Comparison of ENCODE assay signal across 21 mouse cellular contexts in genomic region chr7:111762754-111763153, GRCm38 (mm10). TPM values are rescaled to one million over a fixed set of nuclear protein-coding genes. Genes with fewer than 3 reads are reported as not detected.
DNase-seq lines count a peak whose midpoint lies in the region; ATAC-seq and TF ChIP-seq lines count a peak whose summit lies in the region.
"Had no signal": no experiment of that assay in that cellular context is flagged by ENCODE, and none has a peak within 500 bp of the region (broad histone marks: within the 10 kb centered on the region; RNA-seq: fewer than 3 reads in every experiment).

No protein-coding gene starts in this region.

- peak overlapping the region; percentile 48; the same call in 1 of the 2 replicates for H3K27ac ChIP-seq in hindbrain, postnatal 0 days
- H3K27ac ChIP-seq in intestine, postnatal 0 days (ENCODE audit: low read depth, low read length), result no peak overlapping the region
- H3K27ac ChIP-seq: liver, embryonic 15.5 days had no signal

- 0 out of 2 replicates have a peak, but pooled peaks have one; percentile 7 for TF ChIP-seq CTCF in hindbrain, postnatal 0 days (IDR thresholded peaks at IDR 0.05; ENCODE audit: low read depth)
- no peak for TF ChIP-seq CTCF in intestine, postnatal 0 days (IDR thresholded peaks at IDR 0.05; ENCODE audit: low read depth)

- DNase-seq in cerebellum, postnatal 14 days, result peak; percentile 37 to 42
- no peak for DNase-seq in cerebellum, adult 11 months
- peak; percentile 56 for DNase-seq in left cerebral cortex, postnatal 4 days
- DNase-seq in left cerebral cortex, postnatal 36 days (ENCODE audit: low spot score in 2 of 2), result no peak
- peak; percentile 55 for DNase-seq in hindbrain, postnatal 0 days (ENCODE audit: low spot score)
- peak; percentile 84 for DNase-seq in retina, postnatal 1 day
- DNase-seq in thymus, postnatal 25 days, result no peak
- DNase-seq: adrenal gland, adult 2 months; cerebellum, adult 11-12 months; gastrocnemius, postnatal 36 days; kidney, adult 11 months; kidney, postnatal 10 days; lung, postnatal 10 days; right cerebral cortex, postnatal 14 days; thymus, postnatal 4 days had no signal

- intact Hi-C loops in left cerebral cortex, postnatal 4 days (cut with DNase I), result no loop called here
- intact Hi-C loops in left cerebral cortex, postnatal 36 days (cut with DNase I), result no loop called here

- WGBS in hindbrain, postnatal 0 days, result 31% methylated on average over 6 of the region's 6 CpGs
- 52% methylated on average over 6 of the region's 6 CpGs for WGBS in intestine, postnatal 0 days

- no peaks in the 10 kb centered on the region for H3K9me3 ChIP-seq in hindbrain, postnatal 0 days (ENCODE audit: low read length)
- no peaks in the 10 kb centered on the region for H3K9me3 ChIP-seq in intestine, postnatal 0 days (ENCODE audit: control insufficient read depth)
- H3K9me3 ChIP-seq: liver, embryonic 15.5 days had no signal

- H3K4me3 ChIP-seq in hindbrain, postnatal 0 days (ENCODE audit: low read length), result no peak overlapping the region
- H3K4me3 ChIP-seq in intestine, postnatal 0 days (ENCODE audit: low read depth, low read length), result no peak overlapping the region
- H3K4me3 ChIP-seq: erythroblast, embryonic 14.5 days; liver, embryonic 15.5 days; megakaryocyte, embryonic 14.5 days had no signal

- peaks cover 5% of the 10 kb centered on the region; the same call in 1 of the 2 replicates for H3K4me1 ChIP-seq in hindbrain, postnatal 0 days (ENCODE audit: insufficient read depth, low read length)
- no peaks in the 10 kb centered on the region for H3K4me1 ChIP-seq in intestine, postnatal 0 days (replicated peaks; ENCODE audit: control insufficient read depth, insufficient read depth, low read length)
- H3K4me1 ChIP-seq: liver, embryonic 15.5 days; megakaryocyte, embryonic 14.5 days had no signal

- H3K27me3 ChIP-seq in hindbrain, postnatal 0 days (ENCODE audit: insufficient read depth, low read length), result no peaks in the 10 kb centered on the region
- no peaks in the 10 kb centered on the region for H3K27me3 ChIP-seq in intestine, postnatal 0 days (replicated peaks; ENCODE audit: control insufficient read depth, insufficient read depth, low read length)
- H3K27me3 ChIP-seq: liver, embryonic 15.5 days had no signal

- H3K9ac ChIP-seq in hindbrain, postnatal 0 days (replicated peaks; ENCODE audit: low read length), result peak overlapping the region; percentile 28; the same call in 1 of the 2 replicates
- no peak overlapping the region for H3K9ac ChIP-seq in intestine, postnatal 0 days (ENCODE audit: low read depth, low read length)
- H3K9ac ChIP-seq: liver, embryonic 15.5 days had no signal

- H3K4me2 ChIP-seq in hindbrain, postnatal 0 days (ENCODE audit: low read depth, low read length), result no peak overlapping the region
- H3K4me2 ChIP-seq in intestine, postnatal 0 days (replicated peaks; ENCODE audit: low read depth), result no peak overlapping the region
- H3K4me2 ChIP-seq: liver, embryonic 15.5 days had no signal

- no peaks in the 10 kb centered on the region for H3K36me3 ChIP-seq in hindbrain, postnatal 0 days (ENCODE audit: insufficient read depth, low read length)
- H3K36me3 ChIP-seq in intestine, postnatal 0 days (ENCODE audit: control insufficient read depth, insufficient read depth), result no peaks in the 10 kb centered on the region
- H3K36me3 ChIP-seq: liver, embryonic 15.5 days had no signal

- ATAC-seq in hindbrain, postnatal 0 days, result peak; percentile 74
- ATAC-seq in intestine, postnatal 0 days, result no peak

RNA-seq across cellular contexts. Expression of gene Galnt18, which starts 17.0 kb away (rescaled TPM):
- total RNA-seq in left cerebral cortex, postnatal 4 days (2021), result 10 to 100 TPM; 28.9 to 30.6 TPM
- 10 to 100 TPM; 38.4 to 48.3 TPM for total RNA-seq in left cerebral cortex, postnatal 36 days (2021)
- 19.0 and 22.7 TPM in 2 replicates for total RNA-seq in hindbrain, postnatal 0 days (2014; rRNA removed)
- 15.3 and 15.8 TPM in 2 replicates for polyA plus RNA-seq in hindbrain, postnatal 0 days (2015; fragmentation: Nextera tagmentation; extraction: Ambion mirVana)
- 6.9 and 7.8 TPM in 2 replicates for polyA plus RNA-seq in intestine, postnatal 0 days (2015; fragmentation: Nextera tagmentation; extraction: Ambion mirVana)
- total RNA-seq: common myeloid progenitor, adult 5-6 weeks; MEL had no signal
- polyA plus RNA-seq: erythroblast, embryonic 14.5 days had no signal

Comparison
In these comparisons a context has a peak if more than half of its experiments do, and no peak if none do; other contexts are left out.
1. DNase-seq: peak in cerebellum, postnatal 14 days (2 of 2), left cerebral cortex, postnatal 4 days (single experiment), hindbrain, postnatal 0 days (single experiment) and retina, postnatal 1 day (single experiment); none in cerebellum, adult 11 months (single experiment), left cerebral cortex, postnatal 36 days (0 of 2) and thymus, postnatal 25 days (single experiment).